Mouse (Mus musculus) forebrain, embryonic 12.5 days (tissue): ENCODE measurements at regions not wholly inside any gene's neighbourhood (a gene's known extent, or its start where the extent isn't known, plus 50 kb on each side); places are given as distances from the start of the nearest gene placed in this dataset.
A peak's percentile ranks its signal among the peaks of the same experiment; 100 is the strongest.
"Not testable (repeated sequence)": the region's sequence is repeated elsewhere in the genome, so short reads cannot be mapped to it uniquely, and the experiment has no call there.

Experiments used
- ATAC-seq: fragments of 200-750 bp; cut with Nextera tagmentation; 2 replicates; pipeline ENCODE4 v1.8.0; 2017; ENCODE audit warnings: moderate TSS enrichment; ENCODE audit not compliant: low FRiP score
- H3K27ac ChIP-seq: fragments of 300-500 bp; sonication (generic); 2 replicates; pipeline ENCODE4 v1.5.1; 2016; ENCODE audit warnings: mild to moderate bottlenecking
- H3K27me3 ChIP-seq: fragments of 300-500 bp; sonication (generic); 2 replicates; pipeline ENCODE4 v1.6.1; 2016; ENCODE audit warnings: mild to moderate bottlenecking
- H3K36me3 ChIP-seq: fragments of 300-500 bp; sonication (generic); replicated peaks from 2 replicates; pipeline ENCODE4 v1.6.1; 2016; ENCODE audit warnings: mild to moderate bottlenecking
- H3K4me1 ChIP-seq: fragments of 300-500 bp; sonication (generic); 2 replicates; pipeline ENCODE4 v1.6.1; 2016
- H3K4me2 ChIP-seq: fragments of 300-500 bp; sonication (generic); 2 replicates; pipeline ENCODE4 v1.6.1; 2016; ENCODE audit warnings: mild to moderate bottlenecking, moderate library complexity
- H3K4me3 ChIP-seq: fragments of 300-500 bp; sonication (generic); replicated peaks from 2 replicates; pipeline ENCODE4 v1.5.1; 2016; ENCODE audit warnings: mild to moderate bottlenecking
- H3K9ac ChIP-seq: fragments of 300-500 bp; sonication (generic); 2 replicates; pipeline ENCODE4 v1.6.1; 2016; ENCODE audit warnings: mild to moderate bottlenecking
- H3K9me3 ChIP-seq: fragments of 300-500 bp; sonication (generic); 2 replicates; pipeline ENCODE4 v1.6.1; 2016
- WGBS: fragments of 180-500 bp; shearing (Covaris S2); methylation state at CpG from one replicate; pipeline ENCODE4 v1.1.7; 2016; 5-methylcytosine and 5-hydroxymethylcytosine counted together

DNA sequence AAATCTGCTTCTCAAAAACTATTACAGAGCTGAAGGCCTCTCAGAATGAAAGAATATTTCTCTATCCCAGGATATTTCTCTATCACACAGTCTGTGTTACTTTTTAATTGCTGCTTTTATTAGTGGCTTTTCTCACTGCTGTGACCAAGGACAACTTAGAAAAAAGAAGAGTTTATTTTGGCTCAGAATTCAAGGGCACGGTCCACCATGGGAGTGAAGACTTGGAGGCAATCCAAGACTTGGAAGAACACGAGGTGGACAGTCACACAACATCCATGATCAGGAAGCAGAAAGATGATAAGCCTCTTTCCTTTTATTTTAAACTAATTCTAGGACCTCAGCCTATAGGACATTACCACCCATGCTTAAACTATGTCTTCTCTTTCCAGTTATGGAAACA lies 561.5 kb downstream of the Pdcd6ip start:
- Histone ChIP-seq H3K27me3 (no peaks in the 10 kb centered on the region), H3K9me3 (no peaks in the 10 kb centered on the region), H3K4me1 (peaks cover 3% of the 10 kb centered on the region; the same call in 1 of the 2 replicates), H3K9ac (no peak overlapping the region), H3K27ac (no peak overlapping the region), H3K4me2 (no peak overlapping the region), H3K4me3 (no peak overlapping the region), H3K36me3 (no peaks in the 10 kb centered on the region)
- ATAC-seq = no peak
- 84% methylated on average over 2 of the region's 2 CpGs for WGBS

DNA sequence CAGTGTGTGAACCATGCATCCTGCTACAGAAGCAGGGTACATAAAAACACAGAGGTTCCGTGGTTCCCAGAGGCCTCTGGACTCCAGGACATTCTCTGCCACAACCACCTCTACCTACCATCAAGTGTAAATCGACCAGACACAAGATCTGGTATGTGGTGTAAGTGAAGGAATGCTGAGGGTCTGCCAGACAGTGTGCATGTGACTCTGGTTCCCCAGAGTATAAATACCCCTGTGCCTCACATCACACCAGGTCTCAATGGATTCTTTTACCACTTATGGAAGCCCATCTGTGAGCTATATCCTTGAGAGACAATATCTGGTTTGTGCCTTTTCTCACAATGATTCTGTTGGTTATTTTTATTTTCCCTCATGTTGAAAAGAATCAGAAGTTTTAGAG lies 563.0 kb downstream of the Pdcd6ip start:
- Histone ChIP-seq H3K36me3 (no peaks in the 10 kb centered on the region), H3K4me2 (no peak overlapping the region), H3K27ac (no peak overlapping the region), H3K4me3 (no peak overlapping the region), H3K27me3 (no peaks in the 10 kb centered on the region), H3K9me3 (no peaks in the 10 kb centered on the region), H3K4me1 (peaks cover 3% of the 10 kb centered on the region; the same call in 1 of the 2 replicates), H3K9ac (no peak overlapping the region)
- no peak for ATAC-seq
- 76% methylated on average over 2 of the region's 2 CpGs for whole genome bisulfite sequencing

DNA sequence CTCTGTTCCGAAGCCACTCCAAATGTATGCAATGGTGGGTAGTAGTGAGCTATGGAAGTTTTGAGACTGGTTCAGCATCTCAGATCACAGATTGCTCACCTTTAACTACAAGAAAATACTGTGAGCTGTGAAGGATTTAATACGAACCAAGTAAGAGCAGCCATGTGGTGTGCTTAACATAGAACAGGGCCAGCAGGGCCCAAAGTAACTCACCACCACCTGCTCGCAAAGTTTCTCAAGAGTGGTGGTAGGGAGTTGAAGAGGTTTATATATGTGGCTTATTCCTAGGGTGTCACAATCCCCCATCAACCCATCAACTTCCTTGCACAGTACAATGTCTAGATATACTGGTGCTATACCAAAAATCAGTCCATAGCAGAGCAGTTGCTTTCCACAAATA lies 573.4 kb downstream of the Pdcd6ip start:
- Histone ChIP-seq H3K36me3 (no peaks in the 10 kb centered on the region), H3K9ac (no peak overlapping the region), H3K4me3 (no peak overlapping the region), H3K9me3 (no peaks in the 10 kb centered on the region), H3K27me3 (no peaks in the 10 kb centered on the region), H3K4me1 (no peaks in the 10 kb centered on the region), H3K27ac (no peak overlapping the region), H3K4me2 (no peak overlapping the region)
- 91% methylated on average over 3 of the region's 3 CpGs for WGBS
- ATAC-seq = no peak

DNA sequence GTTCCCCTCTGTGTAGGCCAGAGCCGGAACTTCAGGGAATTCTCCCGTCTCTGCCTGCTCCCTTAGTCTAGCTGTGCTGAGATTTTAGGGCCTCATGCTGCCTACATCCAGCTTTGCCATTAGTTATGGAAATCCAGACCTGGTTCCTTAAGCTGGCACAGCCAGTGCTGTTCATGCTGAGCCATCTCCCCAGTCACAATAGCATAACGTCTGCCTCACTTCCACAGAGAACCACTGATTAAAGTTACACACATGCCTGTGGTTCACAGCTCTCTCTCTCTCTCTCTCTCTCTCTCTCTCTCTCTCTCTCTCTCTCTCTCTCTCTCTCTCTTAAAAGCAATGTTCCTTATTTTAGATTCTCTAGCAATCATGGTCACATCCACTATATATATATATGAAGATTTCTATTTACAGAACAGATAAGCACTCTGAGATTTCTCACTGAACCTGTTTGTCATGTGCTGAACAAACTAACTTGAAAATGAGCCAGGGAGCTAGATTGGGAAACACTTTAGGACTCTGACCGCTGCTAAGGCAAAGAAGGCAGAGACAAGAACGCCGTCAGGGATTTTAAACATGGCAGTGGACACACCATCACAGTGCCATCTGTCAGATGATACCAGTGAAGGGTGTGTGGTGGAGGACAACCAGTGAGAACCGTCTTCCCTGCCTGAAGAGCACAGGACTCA lies 584.9 kb downstream of the Pdcd6ip start:
- ATAC-seq = no peak
- 78% methylated on average over 7 of the region's 7 CpGs for WGBS
- Histone ChIP-seq H3K9ac (no peak overlapping the region), H3K9me3 (no peaks in the 10 kb centered on the region), H3K36me3 (no peaks in the 10 kb centered on the region), H3K4me3 (no peak overlapping the region), H3K27me3 (no peaks in the 10 kb centered on the region), H3K4me1 (no peaks in the 10 kb centered on the region), H3K4me2 (no peak overlapping the region), H3K27ac (no peak overlapping the region)

DNA sequence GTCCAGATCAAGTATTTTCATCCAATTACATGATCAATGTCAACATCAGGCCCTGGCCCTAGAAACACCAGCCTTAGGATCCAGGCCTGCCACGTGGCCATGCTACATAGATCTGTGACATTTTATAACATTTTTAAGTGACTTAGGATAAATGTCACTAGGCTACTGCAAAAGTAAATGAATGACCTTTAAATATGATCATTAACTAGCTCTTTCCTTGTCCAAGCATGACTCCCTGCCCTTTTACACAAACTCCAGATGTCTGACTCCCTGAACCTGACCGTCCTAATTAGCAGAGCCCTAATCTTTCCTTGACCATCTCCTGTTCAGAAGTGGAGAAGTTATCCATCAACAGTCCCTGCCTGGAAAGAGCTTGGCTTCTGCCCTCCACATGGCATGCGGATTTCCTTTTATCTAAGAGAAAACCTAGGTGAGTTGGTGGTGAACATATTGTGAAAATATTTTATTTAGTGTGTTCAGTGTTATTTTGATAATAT lies 585.8 kb downstream of the Pdcd6ip start:
- no peak for ATAC-seq
- no peaks in the 10 kb centered on the region for H3K27me3 ChIP-seq
- H3K4me2 ChIP-seq = no peak overlapping the region
- no peak overlapping the region for H3K27ac ChIP-seq
- H3K9me3 ChIP-seq = no peaks in the 10 kb centered on the region
- no peak overlapping the region for H3K9ac ChIP-seq
- H3K36me3 ChIP-seq = no peaks in the 10 kb centered on the region
- no peaks in the 10 kb centered on the region for H3K4me1 ChIP-seq
- no peak overlapping the region for H3K4me3 ChIP-seq
- WGBS = 90% methylated on average over 3 of the region's 3 CpGs

DNA sequence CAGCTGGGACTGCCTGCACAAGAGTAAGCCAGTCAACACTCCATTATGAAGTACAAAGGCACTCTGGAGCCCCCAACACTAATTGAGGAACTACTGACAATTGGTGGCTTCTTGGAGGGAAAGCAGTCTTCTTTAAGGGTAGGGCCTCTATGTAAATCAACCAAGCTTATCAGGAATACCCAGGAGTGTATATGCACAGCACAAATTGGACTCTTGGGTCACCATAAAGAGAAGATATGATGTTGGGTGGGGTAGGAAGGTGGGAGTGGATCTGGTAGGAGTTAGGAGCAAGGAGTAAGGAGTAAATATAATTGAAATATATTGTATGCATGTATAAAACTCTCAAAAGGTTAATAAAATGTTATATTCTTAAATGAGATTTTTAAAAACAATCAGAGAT lies 587.7 kb downstream of the Pdcd6ip start:
- no peaks in the 10 kb centered on the region for H3K9me3 ChIP-seq
- H3K27ac ChIP-seq = no peak overlapping the region
- H3K4me2 ChIP-seq = no peak overlapping the region
- H3K4me1 ChIP-seq = no peaks in the 10 kb centered on the region
- ATAC-seq = no peak
- no peaks in the 10 kb centered on the region for H3K27me3 ChIP-seq
- H3K36me3 ChIP-seq = no peaks in the 10 kb centered on the region
- no peak overlapping the region for H3K9ac ChIP-seq
- no peak overlapping the region for H3K4me3 ChIP-seq

DNA sequence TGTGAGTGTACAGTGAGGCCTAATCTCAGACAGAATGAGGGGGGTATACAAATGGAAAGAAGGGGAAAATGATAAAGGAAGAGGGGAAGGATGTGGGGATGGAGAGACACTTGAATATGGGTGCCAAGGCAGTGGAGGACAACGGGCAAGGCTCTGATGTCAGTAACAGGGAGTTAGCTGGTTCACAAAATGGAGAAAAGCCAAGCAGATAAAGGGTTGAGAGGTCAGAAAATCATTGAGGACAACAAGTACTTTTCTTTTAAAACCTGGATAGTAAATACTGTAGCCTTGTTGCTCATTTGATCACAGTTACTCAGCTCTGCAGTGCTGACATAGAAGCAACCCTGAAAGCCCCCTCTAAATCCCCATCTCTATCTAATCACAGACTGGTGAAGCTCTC lies 588.3 kb downstream of the Pdcd6ip start:
- no peak overlapping the region for H3K4me3 ChIP-seq
- WGBS = 77% methylated on average over 1 of the region's 1 CpGs
- H3K27ac ChIP-seq = no peak overlapping the region
- no peaks in the 10 kb centered on the region for H3K27me3 ChIP-seq
- no peaks in the 10 kb centered on the region for H3K4me1 ChIP-seq
- H3K9ac ChIP-seq = no peak overlapping the region
- no peak for ATAC-seq
- H3K4me2 ChIP-seq = no peak overlapping the region
- no peaks in the 10 kb centered on the region for H3K36me3 ChIP-seq
- no peaks in the 10 kb centered on the region for H3K9me3 ChIP-seq

DNA sequence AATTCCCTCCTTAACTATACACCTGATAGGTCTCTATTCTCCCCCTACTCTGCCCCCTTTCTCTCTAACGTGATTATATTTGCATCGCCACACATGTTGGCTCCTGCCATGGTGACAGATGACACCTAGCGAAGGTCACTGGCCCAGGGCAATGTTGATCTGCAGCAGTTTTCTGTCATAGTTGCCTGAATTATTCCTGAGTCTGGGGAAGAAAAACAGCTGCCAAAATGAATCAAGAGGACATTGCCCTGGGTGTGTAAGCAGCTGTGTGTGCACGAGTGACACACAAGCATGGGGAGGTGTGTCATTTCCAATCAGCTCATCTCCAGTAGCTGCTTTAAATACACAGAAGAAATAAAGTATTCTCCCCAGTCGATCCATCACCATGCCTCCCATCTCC lies 592.5 kb downstream of the Pdcd6ip start:
- ATAC-seq = no peak
- peaks cover 5% of the 10 kb centered on the region; the same call in 1 of the 2 replicates for H3K4me1 ChIP-seq

DNA sequence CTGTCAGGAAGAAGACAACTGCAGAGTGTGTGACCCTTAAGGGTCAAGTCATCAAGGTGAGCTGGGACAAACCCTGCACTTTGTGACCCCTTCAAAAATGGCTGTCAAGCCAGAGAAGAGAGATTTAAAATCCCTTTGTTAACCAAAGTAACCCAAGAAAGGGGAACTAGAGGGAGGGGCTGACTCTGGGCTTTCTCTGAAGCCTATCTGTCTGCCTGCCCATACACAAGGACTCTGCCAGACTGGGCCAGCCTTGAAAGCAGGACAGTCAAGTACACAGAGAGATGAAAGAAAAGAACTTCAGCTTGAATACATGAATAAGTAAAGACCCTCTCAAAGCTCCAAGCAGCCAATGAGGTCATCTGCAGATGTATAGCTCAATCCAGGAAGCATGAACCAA lies 595.3 kb downstream of the Pdcd6ip start:
- Histone ChIP-seq H3K27me3 (no peaks in the 10 kb centered on the region), H3K36me3 (no peaks in the 10 kb centered on the region), H3K4me2 (no peak overlapping the region), H3K4me3 (no peak overlapping the region), H3K27ac (no peak overlapping the region), H3K4me1 (peaks cover 5% of the 10 kb centered on the region; the same call in 1 of the 2 replicates), H3K9me3 (no peaks in the 10 kb centered on the region), H3K9ac (no peak overlapping the region)
- 0 out of 2 replicates have a peak, but pooled peaks have one; percentile 36 for ATAC-seq

More for the DNA sequence above, 592.5 kb downstream of the Pdcd6ip start:
- no peak overlapping the region for H3K4me2 ChIP-seq
- H3K36me3 ChIP-seq = no peaks in the 10 kb centered on the region
- no peaks in the 10 kb centered on the region for H3K27me3 ChIP-seq
- no peak overlapping the region for H3K27ac ChIP-seq
- no peak overlapping the region for H3K9ac ChIP-seq
- H3K4me3 ChIP-seq = no peak overlapping the region
- 93% methylated on average over 5 of the region's 5 CpGs for WGBS
- no peaks in the 10 kb centered on the region for H3K9me3 ChIP-seq

DNA sequence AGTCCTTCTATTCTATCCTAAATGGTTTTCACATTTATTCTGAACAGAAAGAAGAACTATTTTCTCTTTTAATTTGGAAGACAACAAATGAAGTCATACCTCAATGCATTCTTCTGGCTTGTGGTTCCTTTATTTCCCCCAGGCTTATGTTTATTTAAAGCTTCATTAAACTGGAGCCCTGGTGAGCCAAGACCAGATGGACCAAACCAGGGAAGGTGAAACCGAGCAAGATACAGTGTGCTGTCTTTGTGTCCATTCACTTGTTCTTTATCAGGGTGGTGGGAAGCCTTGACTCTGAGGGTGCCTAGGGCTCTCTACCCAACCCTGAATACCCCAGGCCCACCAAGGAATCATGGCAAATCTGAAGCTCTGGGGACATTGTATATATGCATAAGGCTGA lies 606.3 kb downstream of the Pdcd6ip start:
- Histone ChIP-seq H3K9me3 (no peaks in the 10 kb centered on the region), H3K4me2 (no peak overlapping the region), H3K36me3 (no peaks in the 10 kb centered on the region), H3K27me3 (no peaks in the 10 kb centered on the region), H3K27ac (no peak overlapping the region), H3K9ac (no peak overlapping the region), H3K4me1 (no peaks in the 10 kb centered on the region), H3K4me3 (no peak overlapping the region)
- ATAC-seq = no peak
- 54% methylated on average over 1 of the region's 1 CpGs for WGBS

DNA sequence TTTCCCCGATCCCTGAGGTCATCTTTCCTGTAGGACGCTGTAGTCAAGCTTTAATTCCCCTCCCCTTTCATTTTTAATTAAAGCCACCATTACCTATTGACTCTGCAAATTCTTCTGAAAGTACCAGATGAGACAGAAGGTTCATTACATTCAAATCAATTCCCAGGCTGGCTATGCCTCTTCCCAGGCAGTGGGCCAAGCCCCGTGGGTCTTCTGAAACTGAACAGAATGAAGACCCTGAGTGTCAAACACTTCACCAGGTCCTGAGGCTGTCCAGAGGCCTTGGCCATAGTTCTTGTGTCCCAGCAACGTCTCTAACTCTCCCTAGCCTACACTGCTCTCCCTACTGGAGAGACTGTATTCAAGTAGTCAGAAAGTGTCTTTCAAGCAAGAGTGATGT lies 607.4 kb downstream of the Pdcd6ip start:
- no peak for ATAC-seq
- H3K9ac ChIP-seq = no peak overlapping the region
- no peak overlapping the region for H3K27ac ChIP-seq
- H3K4me2 ChIP-seq = no peak overlapping the region
- H3K4me3 ChIP-seq = no peak overlapping the region
- no peaks in the 10 kb centered on the region for H3K9me3 ChIP-seq
- no peaks in the 10 kb centered on the region for H3K36me3 ChIP-seq
- H3K27me3 ChIP-seq = no peaks in the 10 kb centered on the region
- WGBS = 79% methylated on average over 4 of the region's 4 CpGs
- H3K4me1 ChIP-seq = no peaks in the 10 kb centered on the region

DNA sequence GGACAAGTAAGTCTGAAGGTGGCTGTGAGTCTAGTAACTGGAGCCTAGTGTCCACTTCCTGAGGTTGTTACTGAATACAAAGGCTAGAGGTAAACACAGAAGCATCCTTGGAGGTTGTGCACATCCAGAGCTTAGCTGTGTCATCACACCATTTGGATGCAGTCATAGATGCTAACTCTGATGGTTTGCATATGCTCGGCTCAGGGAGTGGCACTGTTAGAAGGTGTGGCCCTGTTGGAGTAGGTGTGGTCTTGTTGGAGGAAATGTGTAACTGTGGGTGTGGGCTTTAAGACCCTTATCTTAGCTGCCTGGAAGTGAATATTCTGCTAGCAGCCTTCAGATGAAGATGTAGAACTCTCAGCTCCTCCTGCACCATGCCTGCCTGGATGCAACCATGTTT lies 612.6 kb downstream of the Pdcd6ip start:
- H3K9ac ChIP-seq, H3K4me1 ChIP-seq, H3K4me3 ChIP-seq, H3K4me2 ChIP-seq, H3K36me3 ChIP-seq, H3K9me3 ChIP-seq, H3K27ac ChIP-seq, H3K27me3 ChIP-seq, ATAC-seq: not testable (repeated sequence)
- 100% methylated on average over 1 of the region's 1 CpGs for WGBS

DNA sequence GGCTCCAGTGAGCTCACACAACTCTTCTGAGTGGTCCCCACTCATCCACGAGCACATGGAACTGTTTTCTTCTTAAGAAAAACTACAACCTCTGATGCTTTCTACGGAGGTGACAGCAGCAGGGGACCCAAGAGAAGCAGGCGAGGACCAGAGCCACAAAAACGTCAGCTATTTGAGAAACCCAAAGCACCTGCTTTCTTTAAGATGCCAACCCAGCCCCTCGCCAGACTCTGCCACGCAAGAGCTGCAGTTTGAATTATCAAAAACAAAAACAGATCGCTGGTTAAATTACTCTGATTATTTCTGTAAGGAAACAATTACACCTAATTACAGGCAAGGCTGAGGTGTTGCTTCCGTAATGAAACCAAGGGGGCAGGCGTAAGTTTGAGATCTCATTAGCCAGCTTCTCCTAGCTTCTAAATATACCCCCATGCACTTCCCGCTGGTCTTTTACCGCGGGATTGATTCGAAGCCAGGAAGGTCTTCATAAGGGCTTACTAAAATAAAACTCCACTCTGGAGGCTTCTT lies 614.1 kb downstream of the Pdcd6ip start:
- no peak overlapping the region for H3K27ac ChIP-seq
- H3K4me1 ChIP-seq = no peaks in the 10 kb centered on the region
- no peak overlapping the region for H3K4me3 ChIP-seq
- no peaks in the 10 kb centered on the region for H3K27me3 ChIP-seq
- no peaks in the 10 kb centered on the region for H3K36me3 ChIP-seq
- H3K4me2 ChIP-seq = no peak overlapping the region
- WGBS = 66% methylated on average over 13 of the region's 13 CpGs
- no peak for ATAC-seq
- no peaks in the 10 kb centered on the region for H3K9me3 ChIP-seq
- no peak overlapping the region for H3K9ac ChIP-seq
